Mouse (Mus musculus) gastrocnemius, postnatal 4 days (tissue): ENCODE data around the gene Itgb8. TPM values are rescaled to one million over a fixed set of nuclear protein-coding genes. Genes with fewer than 3 reads are reported as not detected.

ENCODE experiments used
- DNase-seq, 2 experiments: peaks; one replicate each; pipeline ENCODE4 v3.0.0; 2021 to 2022; ENCODE audit warnings: low spot score in 2 of 2, mixed read lengths in 2 of 2
- total RNA-seq, 2 experiments: library from RNA; stranded (reverse); gene quantifications; 2 replicates each; pipeline ENCODE4 v1.2.3; 2021

The Itgb8 gene
- total RNA-seq, 2 experiments from 2014 or later: 5.1 to 6.2 TPM

DNA sequence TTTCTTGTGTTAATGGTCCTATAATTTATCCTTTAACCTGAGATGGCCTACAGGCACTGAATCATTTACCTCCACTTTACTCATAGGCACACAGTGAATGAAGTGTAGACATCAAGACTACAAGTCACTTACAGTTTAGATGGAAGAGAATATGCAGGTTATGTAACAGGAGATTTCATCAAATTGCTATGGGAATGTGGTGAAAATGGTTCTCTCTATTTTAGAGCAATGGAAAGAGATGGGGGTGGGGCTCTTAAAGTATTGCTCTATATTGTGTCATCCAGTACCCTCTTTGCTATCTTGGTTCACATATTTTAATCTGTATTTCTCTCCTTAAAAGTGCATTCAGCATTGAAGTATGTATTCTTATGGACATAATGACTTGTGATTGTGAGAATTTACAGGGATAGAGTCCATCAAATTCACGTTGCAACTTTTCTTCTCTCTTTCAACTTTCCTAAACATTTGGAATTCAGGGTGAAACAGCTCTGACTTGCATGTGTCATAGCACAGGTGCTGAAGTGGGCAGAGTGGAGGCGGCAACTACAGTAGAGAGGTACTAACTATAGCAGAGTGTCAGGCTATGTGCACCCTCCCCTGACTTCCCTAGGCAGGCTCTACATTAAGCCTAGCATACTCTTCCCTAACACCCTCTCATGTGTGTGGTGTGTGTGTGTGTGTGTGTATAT, 29.1 kb downstream of the Itgb8 start:
- no peak for DNase-seq

- DNase-seq: no peak
Observed at GRCm38 (mm10) chr12:119207464-119207801, 31.2 kb downstream of the Itgb8 start.

- no peak for DNase-seq
Observed at GRCm38 (mm10) chr12:119206711-119207463, 31.7 kb downstream of the Itgb8 start.

GRCm38 (mm10) chr12:119204411-119204810, 34.2 kb downstream of the Itgb8 start:
- DNase-seq: no peak

DNA sequence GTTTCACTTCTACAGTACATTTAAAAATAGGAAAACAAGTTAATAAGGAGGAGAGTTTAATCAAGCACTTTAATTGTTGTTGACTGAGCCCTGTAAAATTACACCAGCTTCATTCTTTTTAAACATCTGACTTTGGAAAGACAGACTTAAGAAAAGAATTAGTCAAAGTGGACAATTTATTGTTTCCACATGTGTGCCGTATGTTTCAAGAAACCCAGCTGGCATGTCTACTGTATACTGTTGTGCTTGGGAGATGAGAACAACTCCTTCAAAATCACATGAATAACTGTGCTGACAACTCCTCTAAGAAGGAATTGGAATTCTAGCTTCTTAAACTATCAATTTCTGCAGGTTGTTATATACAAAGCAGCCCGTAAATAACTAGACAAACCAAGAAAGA, 35.8 kb downstream of the Itgb8 start:
- DNase-seq: no peak

DNA sequence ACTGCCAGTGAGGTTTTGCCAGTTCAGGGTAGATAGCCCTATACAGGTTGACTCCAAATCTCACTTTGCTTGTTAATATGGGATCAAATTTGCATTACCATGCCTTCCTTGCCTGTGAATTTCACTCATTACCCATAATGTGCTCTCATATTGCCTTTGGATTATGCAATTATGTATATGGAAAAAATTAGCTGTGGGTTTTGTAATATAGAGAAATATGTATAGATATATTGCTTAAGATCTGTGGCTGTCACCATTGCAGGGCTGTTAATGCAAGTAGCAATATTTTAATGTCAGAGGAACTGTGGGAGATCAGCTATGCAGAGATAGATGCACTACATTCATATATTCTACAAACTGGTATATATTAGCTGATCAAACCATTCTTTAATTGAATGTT, 43.5 kb downstream of the Itgb8 start:
- no peak for DNase-seq

DNA sequence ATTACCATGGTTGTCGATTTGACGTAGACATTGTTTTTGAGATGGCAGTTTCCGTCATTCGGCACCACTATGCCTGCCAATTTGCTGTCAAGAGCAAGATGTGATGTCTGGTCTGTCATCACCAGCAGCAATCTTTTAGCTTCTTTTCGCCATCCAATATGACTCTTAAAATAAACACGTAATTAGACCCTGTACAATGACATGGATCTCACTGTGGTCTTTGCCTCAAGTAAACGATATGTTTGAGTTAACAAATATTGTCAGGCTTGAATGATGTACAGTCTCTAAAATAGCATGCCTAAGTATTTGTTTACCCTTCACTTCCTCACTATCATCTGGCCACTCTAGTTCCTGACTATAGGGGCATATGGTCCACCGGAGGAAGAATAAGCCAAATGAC, 48.8 kb downstream of the Itgb8 start:
- no peak for DNase-seq

DNA sequence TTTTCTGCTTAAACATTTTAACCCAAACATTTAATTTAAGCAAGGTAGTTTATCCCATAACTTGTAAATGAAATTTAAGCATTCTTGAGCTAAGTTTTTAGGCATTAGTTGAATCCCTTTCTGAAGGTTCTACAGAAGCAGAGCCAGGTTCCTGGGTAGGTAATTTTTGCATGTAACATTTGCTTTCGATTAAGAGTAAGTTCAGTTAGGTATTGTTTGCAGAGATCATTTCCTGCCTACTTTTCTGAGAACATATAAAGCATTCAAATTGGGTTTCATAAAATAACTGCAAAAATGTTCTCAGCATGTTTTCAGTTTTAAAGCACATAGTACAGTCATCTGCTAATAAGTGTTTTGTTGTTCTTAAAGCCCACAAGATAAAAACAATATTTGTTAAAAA, 53.2 kb downstream of the Itgb8 start:
- no peak for DNase-seq

- DNase-seq: no peak
Observed at GRCm38 (mm10) chr12:119182215-119182924, 56.2 kb downstream of the Itgb8 start.

DNA sequence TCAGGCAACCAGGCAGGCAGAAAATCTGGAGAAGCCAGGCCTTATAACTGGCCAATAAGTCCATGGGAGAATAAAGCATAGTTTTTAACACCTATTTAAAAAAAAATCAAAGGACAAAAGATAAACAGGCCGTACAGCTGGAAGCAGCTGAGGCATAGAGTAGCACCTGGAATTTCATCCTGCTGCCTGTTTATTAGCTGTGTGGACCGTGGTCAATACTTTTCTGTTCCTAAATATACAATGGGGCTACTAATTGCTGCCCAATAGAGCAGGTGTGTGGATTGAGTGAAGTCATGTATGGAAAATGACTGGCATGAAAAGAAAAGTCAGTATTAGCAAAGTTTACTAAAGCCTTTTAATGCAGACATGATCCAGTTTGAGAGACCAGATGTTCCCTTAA, 62.6 kb downstream of the Itgb8 start:
- no peak for DNase-seq

- no peak for DNase-seq
Observed at GRCm38 (mm10) chr12:119169828-119170539, 68.6 kb downstream of the Itgb8 start.

- DNase-seq: no peak
Observed at GRCm38 (mm10) chr12:119169143-119169542, 69.5 kb downstream of the Itgb8 start.

DNA sequence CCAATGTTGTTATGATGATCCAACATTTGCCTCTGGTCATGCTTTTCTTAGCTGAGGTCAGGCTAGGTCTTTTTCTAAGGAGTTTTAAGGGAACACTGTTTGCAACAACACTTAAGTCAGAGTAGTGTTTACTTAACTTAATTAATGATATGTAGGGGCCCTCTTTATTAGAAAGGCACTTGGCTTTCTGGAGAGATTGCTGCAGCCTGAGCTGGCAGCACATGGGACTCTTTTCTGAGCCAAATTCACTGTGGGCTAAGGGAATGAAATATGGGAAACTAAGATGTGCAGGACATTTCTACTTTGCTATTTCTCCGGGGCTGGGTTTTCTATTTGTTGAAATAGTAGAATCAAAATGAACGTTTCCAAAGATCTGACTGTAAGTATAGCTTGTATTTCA, 73.5 kb downstream of the Itgb8 start:
- DNase-seq: no peak

DNA sequence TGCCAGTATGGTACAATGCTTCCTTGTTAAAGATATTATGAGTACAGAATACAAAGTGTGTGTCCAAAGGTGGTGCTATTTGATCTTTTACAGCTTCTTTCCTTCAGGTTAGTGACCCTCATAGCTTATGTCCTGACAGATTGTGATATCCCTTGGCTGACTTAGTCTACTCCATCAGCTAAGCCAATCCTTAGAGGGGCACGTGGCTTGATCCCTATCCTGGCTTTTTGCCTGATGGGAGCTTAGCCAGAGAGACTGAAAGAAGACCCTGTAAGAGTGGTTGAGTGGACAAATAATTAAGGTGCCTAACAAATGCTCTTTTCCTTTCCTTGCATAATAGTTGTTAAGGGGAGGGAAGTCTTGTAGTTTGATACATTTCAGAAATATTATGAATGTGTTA, 73.9 kb downstream of the Itgb8 start:
- DNase-seq: no peak

DNA sequence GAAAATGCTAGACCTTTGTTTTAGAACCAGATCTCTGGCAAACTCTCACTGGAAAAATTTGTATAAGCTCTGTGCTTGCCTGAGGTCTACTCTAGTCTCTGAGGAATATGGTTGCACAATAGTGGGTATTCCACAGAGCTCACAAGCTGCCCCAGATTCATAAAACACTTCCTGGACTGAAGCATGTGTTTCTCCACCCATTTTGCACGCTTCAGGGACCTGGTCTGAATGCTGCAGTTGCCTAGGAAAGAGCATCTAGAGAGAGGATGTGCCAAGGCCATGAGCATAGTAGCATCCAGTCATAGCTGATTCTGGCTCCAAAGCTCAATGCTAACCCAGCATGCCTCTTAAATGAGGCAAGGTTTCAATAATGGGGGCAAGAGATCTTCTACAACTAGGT, 74.4 kb downstream of the Itgb8 start:
- no peak for DNase-seq

GRCm38 (mm10) chr12:119160786-119161185, 77.8 kb downstream of the Itgb8 start:
- no peak for DNase-seq

- DNase-seq: no peak
Observed at GRCm38 (mm10) chr12:119159254-119159933, 79.2 kb downstream of the Itgb8 start.

DNA sequence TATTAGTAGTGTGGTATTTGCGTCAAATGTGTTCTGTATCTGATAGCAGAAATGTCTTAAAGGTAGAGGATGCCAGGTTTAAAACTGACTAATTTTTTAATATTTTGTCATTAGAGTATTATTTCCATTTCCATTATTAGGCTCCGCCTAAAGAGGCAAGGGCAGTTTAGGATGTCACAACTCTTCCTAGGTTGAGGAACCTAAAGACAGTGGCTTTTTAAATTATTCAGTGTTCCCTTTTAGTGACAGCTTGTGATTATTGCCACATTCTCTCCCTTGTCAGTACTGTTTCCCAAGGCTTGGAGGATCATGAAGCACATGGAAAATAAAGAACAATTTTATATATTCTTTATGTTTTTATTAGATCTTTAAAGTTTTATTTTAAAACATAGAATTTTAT, 80.9 kb downstream of the Itgb8 start:
- DNase-seq: no peak

DNA sequence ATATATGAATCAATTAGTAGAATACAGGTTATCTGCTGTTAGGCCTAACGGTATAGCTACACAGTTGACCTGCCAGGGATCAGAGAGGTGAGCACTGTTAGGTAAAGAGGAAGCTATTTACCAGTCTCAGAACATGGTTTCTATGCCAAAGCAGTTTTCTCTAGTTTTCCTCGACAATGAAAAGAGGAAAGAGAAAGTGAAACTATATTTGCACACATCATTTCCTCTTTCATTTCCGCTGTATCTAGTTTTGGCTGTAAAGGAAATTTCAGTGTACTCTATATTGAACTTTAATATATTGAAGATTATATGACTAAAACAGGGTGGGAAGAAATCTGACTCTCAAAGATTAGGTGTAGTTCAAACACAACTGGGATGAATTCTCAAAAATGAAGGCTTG, 81.5 kb downstream of the Itgb8 start:
- no peak for DNase-seq

DNA sequence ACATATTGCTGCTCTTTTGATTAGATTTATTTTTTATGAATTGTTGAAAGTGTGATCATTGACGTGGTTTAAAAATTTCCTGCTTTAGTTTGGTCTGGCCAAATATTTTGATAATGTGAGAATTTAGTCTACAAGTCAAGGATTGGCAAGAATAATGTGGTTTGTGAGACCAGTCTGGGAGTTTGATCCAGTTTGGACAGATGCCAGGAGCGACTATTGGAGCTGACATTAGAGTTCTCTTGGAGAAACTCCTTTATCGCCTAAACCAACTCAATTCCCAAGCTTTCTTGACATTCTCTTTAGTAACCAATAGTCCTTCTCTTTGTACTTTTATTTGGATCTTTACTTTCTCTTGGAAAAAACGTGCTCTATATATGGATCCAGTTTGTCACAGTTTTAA, 83.0 kb downstream of the Itgb8 start:
- DNase-seq: peak in 1 of 2 experiments; percentile 14

- DNase-seq: no peak
Observed at GRCm38 (mm10) chr12:119150956-119151355, 87.6 kb downstream of the Itgb8 start.
